Mouse (Mus musculus) forebrain, embryonic 12.5 days (tissue): Measurements from ENCODE around the gene Foxn3. TPM values are rescaled to one million over a fixed set of nuclear protein-coding genes. Genes with fewer than 3 reads are reported as not detected.

Experiments
- ATAC-seq: fragments of 200-750 bp; cut with Nextera tagmentation; 2 replicates; pipeline ENCODE4 v1.8.0; 2017; ENCODE audit warnings: moderate TSS enrichment; ENCODE audit not compliant: low FRiP score
- H3K27ac ChIP-seq: fragments of 300-500 bp; sonication (generic); 2 replicates; pipeline ENCODE4 v1.5.1; 2016; ENCODE audit warnings: mild to moderate bottlenecking
- H3K27me3 ChIP-seq: fragments of 300-500 bp; sonication (generic); 2 replicates; pipeline ENCODE4 v1.6.1; 2016; ENCODE audit warnings: mild to moderate bottlenecking
- H3K36me3 ChIP-seq: fragments of 300-500 bp; sonication (generic); replicated peaks from 2 replicates; pipeline ENCODE4 v1.6.1; 2016; ENCODE audit warnings: mild to moderate bottlenecking
- H3K4me1 ChIP-seq: fragments of 300-500 bp; sonication (generic); 2 replicates; pipeline ENCODE4 v1.6.1; 2016
- H3K4me2 ChIP-seq: fragments of 300-500 bp; sonication (generic); 2 replicates; pipeline ENCODE4 v1.6.1; 2016; ENCODE audit warnings: mild to moderate bottlenecking, moderate library complexity
- H3K4me3 ChIP-seq: fragments of 300-500 bp; sonication (generic); replicated peaks from 2 replicates; pipeline ENCODE4 v1.5.1; 2016; ENCODE audit warnings: mild to moderate bottlenecking
- H3K9ac ChIP-seq: fragments of 300-500 bp; sonication (generic); 2 replicates; pipeline ENCODE4 v1.6.1; 2016; ENCODE audit warnings: mild to moderate bottlenecking
- H3K9me3 ChIP-seq: fragments of 300-500 bp; sonication (generic); 2 replicates; pipeline ENCODE4 v1.6.1; 2016
- WGBS: fragments of 180-500 bp; shearing (Covaris S2); methylation state at CpG from one replicate; pipeline ENCODE4 v1.1.7; 2016; 5-methylcytosine and 5-hydroxymethylcytosine counted together
- polyA plus RNA-seq: library from polyadenylated mRNA; unstranded; fragments of >200 nt; fragmentation: Nextera tagmentation; extraction: Ambion mirVana; gene quantifications from 2 replicates; pipeline ENCODE4 v1.2.1, GENCODE M21; 2016

The Foxn3 gene
- polyA plus RNA-seq, 1 experiment from 2014 or later: 84.6 TPM

DNA sequence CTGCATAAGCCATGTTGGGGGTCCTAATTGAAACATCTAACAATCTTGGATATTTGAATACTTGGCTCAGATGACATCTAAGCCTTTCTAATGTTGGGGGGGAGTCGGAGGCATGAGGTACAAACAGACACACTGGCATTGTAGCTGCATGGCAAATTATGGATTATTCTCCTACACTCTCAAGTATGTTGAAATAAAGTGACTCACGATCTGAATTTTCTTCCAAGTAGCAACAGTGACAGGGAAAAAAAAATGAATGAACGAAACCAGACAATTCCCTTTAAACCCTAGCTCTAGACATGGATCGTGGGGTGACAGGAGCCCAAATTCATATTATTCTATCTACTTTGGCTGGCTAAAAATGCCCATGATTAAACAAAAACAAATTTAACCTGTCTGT lies 178.3 kb downstream of the Foxn3 start:
- H3K4me3 ChIP-seq: no peak overlapping the region
- 89% methylated on average over 4 of the region's 4 CpGs for WGBS
- H3K9me3 ChIP-seq: peaks cover 4% of the 10 kb centered on the region; the same call in 1 of the 2 replicates
- no peak overlapping the region for H3K4me2 ChIP-seq
- no peak overlapping the region for H3K27ac ChIP-seq
- H3K27me3 ChIP-seq: no peaks in the 10 kb centered on the region
- peaks cover 46% of the 10 kb centered on the region for H3K36me3 ChIP-seq
- H3K4me1 ChIP-seq: peaks cover 29% of the 10 kb centered on the region
- H3K9ac ChIP-seq: no peak overlapping the region
- no peak for ATAC-seq

DNA sequence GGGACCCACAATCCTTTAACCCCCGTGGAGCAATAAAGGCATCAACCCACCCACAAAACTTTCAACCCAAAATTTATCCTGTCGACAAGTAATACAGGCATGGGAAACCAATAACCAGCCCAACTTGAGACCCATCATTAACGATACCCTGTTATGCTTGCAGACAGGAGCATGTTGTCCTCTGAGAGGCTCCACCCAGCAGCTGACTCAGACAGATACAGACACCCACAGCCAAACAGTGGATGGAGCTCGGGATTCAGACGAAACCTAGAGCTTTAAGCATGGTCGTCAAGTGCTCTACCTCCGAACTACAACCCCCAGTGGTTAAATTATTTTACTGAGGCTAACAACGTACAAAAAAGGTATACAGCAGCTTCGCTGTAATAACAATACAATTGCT lies 182.1 kb downstream of the Foxn3 start:
- Histone ChIP-seq H3K4me2 (no peak overlapping the region), H3K9me3 (peaks cover 4% of the 10 kb centered on the region; the same call in 1 of the 2 replicates), H3K27me3 (no peaks in the 10 kb centered on the region), H3K9ac (no peak overlapping the region), H3K27ac (no peak overlapping the region), H3K4me3 (no peak overlapping the region), H3K36me3 (peaks cover 33% of the 10 kb centered on the region), H3K4me1 (peaks cover 55% of the 10 kb centered on the region)
- WGBS: 92% methylated on average over 9 of the region's 9 CpGs
- no peak for ATAC-seq

DNA sequence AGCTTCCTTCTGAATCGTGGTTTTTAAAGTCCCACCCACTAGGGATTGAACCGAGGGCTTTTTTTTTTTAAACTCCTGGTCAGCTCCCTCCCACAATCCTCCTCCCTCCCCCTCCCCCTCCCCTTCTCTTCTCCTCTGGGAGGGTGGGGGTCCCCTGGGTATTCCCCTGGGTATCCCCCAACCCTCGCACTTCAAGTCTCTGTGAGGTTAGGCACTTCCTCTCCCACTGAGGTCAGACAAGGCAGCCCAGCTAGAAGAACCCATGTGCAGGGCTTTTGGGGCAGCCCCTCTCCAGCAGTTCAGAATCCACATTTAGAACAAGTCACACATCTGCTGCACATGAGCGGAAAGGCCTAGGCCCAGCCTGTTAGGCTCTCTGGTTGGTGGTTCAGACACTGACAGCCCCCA lies 182.5 kb downstream of the Foxn3 start:
- peaks cover 53% of the 10 kb centered on the region for H3K4me1 ChIP-seq

DNA sequence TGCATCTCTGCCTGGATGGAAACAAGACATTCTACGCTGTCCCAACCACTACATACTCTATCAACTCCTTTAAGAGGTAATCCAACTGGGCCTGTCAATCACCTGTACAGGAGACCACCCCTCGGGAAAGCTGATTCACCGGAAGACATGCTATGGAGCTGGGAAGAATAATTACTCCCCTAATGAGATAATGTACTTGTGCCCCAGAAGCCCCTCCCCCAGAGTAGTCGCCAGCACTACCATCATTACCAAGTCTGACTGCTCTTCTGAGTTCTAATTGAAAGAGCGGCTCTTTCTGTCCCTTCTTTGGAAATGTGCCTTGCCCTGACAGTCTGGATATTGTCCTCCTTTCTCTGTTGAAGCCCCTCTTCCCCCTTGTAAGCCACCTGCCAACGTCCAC lies 183.3 kb downstream of the Foxn3 start:
- H3K9ac ChIP-seq: no peak overlapping the region
- H3K9me3 ChIP-seq: peaks cover 4% of the 10 kb centered on the region; the same call in 1 of the 2 replicates
- 39% methylated on average over 6 of the region's 6 CpGs for WGBS
- H3K4me1 ChIP-seq: peaks cover 57% of the 10 kb centered on the region
- H3K27ac ChIP-seq: 0 out of 2 replicates have a peak overlapping the region, but pooled peaks have one; percentile 59
- ATAC-seq: 0 out of 2 replicates have a peak, but pooled peaks have one; percentile 51
- no peak overlapping the region for H3K4me3 ChIP-seq
- H3K36me3 ChIP-seq: peaks cover 30% of the 10 kb centered on the region
- H3K27me3 ChIP-seq: no peaks in the 10 kb centered on the region
- no peak overlapping the region for H3K4me2 ChIP-seq

More for the DNA sequence above, 182.5 kb downstream of the Foxn3 start:
- peaks cover 4% of the 10 kb centered on the region; the same call in 1 of the 2 replicates for H3K9me3 ChIP-seq
- 61% methylated on average over 4 of the region's 4 CpGs for WGBS
- no peak overlapping the region for H3K4me2 ChIP-seq
- H3K27me3 ChIP-seq: no peaks in the 10 kb centered on the region
- no peak for ATAC-seq
- H3K27ac ChIP-seq: no peak overlapping the region
- H3K36me3 ChIP-seq: peaks cover 30% of the 10 kb centered on the region
- no peak overlapping the region for H3K4me3 ChIP-seq
- no peak overlapping the region for H3K9ac ChIP-seq

DNA sequence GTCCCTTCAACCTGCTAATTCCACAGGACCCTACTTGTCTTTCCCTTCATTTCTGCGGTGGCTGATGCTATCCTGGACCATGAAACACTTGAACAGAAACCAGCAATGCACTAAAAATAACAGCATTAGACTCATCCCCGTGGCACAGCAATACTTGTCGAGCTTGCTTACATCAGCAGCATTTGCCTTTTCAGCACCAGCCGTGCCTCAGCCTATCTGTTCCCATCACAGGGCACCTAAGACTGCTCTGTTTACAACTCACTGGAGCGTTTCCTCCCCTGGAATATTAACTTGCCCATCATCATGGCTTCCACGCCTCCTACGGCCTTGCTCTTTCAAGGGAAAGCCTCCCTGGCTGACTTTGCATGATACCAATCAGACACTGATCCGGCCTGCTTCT lies 185.1 kb downstream of the Foxn3 start:
- peaks cover 4% of the 10 kb centered on the region; the same call in 1 of the 2 replicates for H3K9me3 ChIP-seq
- H3K4me3 ChIP-seq: no peak overlapping the region
- peaks cover 55% of the 10 kb centered on the region for H3K4me1 ChIP-seq
- H3K4me2 ChIP-seq: no peak overlapping the region
- 0 out of 2 replicates have a peak overlapping the region, but pooled peaks have one; percentile 46 for H3K27ac ChIP-seq
- no peaks in the 10 kb centered on the region for H3K27me3 ChIP-seq
- H3K36me3 ChIP-seq: peaks cover 44% of the 10 kb centered on the region
- ATAC-seq: no peak
- H3K9ac ChIP-seq: no peak overlapping the region
- 87% methylated on average over 8 of the region's 8 CpGs for WGBS

DNA sequence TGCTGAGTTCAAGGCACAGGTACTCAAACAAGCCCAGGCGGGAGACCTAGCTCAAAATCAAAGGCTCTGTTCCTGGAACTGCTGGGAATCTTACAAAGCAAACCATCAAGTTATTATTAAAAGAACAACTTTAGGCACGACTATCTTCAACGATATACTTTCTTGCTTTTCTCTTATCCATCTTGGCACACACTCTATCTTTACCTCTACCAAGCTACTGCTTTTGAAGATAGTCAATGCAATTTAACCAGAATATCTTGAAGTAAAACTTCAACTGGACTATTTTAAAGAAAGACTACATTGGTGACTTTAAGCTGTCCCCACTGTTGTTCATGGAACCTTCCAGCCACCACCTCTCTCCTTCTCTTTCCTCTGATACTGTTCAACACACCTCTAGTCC lies 185.7 kb downstream of the Foxn3 start:
- Histone ChIP-seq H3K36me3 (peaks cover 44% of the 10 kb centered on the region), H3K4me1 (peaks cover 55% of the 10 kb centered on the region), H3K4me2 (no peak overlapping the region), H3K4me3 (no peak overlapping the region), H3K9me3 (0 out of 2 replicates have a peak, but pooled peaks cover 1% of the 10 kb centered on the region), H3K9ac (no peak overlapping the region), H3K27ac (no peak overlapping the region), H3K27me3 (no peaks in the 10 kb centered on the region)
- 80% methylated on average over 3 of the region's 3 CpGs for WGBS
- no peak for ATAC-seq

DNA sequence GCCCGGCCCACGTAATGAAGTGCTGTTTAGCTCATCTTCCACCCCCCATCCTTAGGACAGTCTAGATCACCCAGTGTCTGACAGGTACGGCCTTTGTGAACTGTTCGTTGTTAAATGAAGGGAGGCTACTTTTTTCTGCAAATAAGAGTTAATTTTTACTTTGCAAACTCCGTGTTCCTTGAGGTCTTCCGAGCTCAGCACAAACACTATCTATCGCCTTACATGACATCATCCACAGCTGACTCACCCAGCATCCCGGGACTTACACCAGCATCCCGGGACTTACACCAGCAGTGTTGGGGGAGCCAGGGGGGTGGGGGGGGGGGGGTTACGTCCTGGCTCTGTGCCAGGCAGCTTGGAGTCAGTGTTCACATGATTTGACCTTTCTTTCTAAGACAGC lies 186.3 kb downstream of the Foxn3 start:
- Histone ChIP-seq H3K4me3 (no peak overlapping the region), H3K9ac (no peak overlapping the region), H3K4me2 (no peak overlapping the region), H3K4me1 (peaks cover 55% of the 10 kb centered on the region), H3K27ac (no peak overlapping the region), H3K27me3 (no peaks in the 10 kb centered on the region), H3K9me3 (no peaks in the 10 kb centered on the region), H3K36me3 (peaks cover 40% of the 10 kb centered on the region)
- WGBS: 91% methylated on average over 10 of the region's 10 CpGs
- ATAC-seq: no peak

DNA sequence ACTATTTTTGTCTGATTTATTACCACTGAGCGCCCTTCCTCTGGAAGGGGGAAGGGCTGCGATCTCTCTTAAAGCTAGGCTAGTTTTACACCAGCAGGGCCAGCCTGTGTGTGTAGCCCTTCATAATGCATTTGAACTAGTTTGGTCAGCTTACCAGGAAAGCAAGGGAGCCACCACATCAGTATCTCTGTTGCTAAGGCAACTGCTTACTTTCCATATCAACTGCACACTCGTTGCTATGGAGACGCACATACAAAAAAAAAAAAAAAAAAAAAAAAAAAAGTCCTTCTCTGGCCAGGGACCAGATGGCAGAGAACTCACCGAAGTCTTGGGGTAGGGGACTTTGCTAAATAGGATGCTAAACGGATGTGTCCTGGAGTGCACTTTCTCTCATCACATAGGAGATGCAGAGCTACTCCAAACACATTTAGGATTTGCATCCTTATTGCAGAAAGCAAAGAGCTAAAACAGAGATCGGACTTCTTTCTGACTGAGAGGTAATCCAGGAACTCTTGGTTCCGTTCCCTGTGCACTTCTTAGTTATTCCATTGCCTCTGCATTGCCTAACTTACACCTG lies 187.4 kb downstream of the Foxn3 start:
- H3K27me3 ChIP-seq: no peaks in the 10 kb centered on the region
- no peaks in the 10 kb centered on the region for H3K9me3 ChIP-seq
- peaks cover 51% of the 10 kb centered on the region for H3K4me1 ChIP-seq
- H3K36me3 ChIP-seq: peaks cover 29% of the 10 kb centered on the region
- 80% methylated on average over 8 of the region's 8 CpGs for WGBS
- H3K4me2 ChIP-seq: no peak overlapping the region
- H3K4me3 ChIP-seq: no peak overlapping the region
- peak; percentile 45; the same call in 1 of the 2 replicates for ATAC-seq
- H3K27ac ChIP-seq: no peak overlapping the region; the same call in 1 of the 2 replicates
- no peak overlapping the region for H3K9ac ChIP-seq

DNA sequence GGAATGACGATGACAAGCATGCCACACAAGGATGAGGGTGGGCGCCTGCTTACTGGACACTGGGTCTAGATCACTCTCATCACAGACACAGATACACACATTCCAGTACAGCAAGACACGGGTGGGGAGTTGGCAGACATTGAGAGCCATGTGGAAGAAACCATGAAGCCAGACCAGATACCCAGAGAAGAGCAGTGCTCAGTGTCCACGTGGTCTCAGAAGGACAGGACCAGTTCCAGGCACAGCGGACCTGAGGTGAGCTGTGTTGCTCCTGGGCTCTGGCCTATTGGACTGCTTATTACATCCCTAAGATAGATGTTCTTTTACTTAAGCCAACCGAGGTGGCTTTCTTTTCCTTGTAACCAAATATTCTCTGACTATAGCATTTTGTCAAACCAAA lies 188.0 kb downstream of the Foxn3 start:
- H3K36me3 ChIP-seq: peaks cover 28% of the 10 kb centered on the region
- H3K27me3 ChIP-seq: no peaks in the 10 kb centered on the region
- WGBS: 91% methylated on average over 6 of the region's 6 CpGs
- H3K27ac ChIP-seq: no peak overlapping the region; the same call in 1 of the 2 replicates
- H3K9me3 ChIP-seq: no peaks in the 10 kb centered on the region
- no peak overlapping the region for H3K9ac ChIP-seq
- no peak overlapping the region for H3K4me2 ChIP-seq
- peaks cover 54% of the 10 kb centered on the region for H3K4me1 ChIP-seq
- no peak for ATAC-seq
- no peak overlapping the region for H3K4me3 ChIP-seq

DNA sequence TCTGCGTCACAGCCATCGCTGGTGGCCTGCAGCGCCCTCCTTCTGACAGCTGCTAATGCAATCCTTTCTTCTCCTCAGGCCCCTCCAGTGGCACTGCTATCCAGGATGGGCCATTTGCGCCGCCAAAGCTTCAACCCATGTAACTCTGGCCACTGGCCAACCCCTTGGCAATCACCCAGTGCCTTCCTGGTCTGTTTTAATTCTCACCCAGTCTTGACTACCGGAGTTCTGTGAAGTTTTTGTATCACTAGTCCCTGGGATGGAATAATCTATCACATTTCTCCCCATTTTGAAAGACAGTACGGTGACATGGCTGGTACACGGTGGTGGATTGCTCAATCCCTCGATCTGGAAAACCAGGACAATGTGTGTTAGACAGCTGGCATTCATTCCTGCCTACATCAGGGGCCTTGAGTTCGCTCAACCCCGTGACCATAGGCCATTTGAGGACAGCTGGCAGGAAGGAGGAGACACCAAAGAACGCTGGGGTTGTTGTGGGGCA lies 189.2 kb downstream of the Foxn3 start:
- no peak; the same call in 1 of the 2 replicates for ATAC-seq
- Histone ChIP-seq H3K27ac (no peak overlapping the region; the same call in 1 of the 2 replicates), H3K9ac (no peak overlapping the region), H3K4me1 (peaks cover 55% of the 10 kb centered on the region), H3K36me3 (peaks cover 28% of the 10 kb centered on the region), H3K4me3 (no peak overlapping the region), H3K4me2 (no peak overlapping the region), H3K27me3 (no peaks in the 10 kb centered on the region), H3K9me3 (no peaks in the 10 kb centered on the region)
- 88% methylated on average over 12 of the region's 12 CpGs for WGBS

DNA sequence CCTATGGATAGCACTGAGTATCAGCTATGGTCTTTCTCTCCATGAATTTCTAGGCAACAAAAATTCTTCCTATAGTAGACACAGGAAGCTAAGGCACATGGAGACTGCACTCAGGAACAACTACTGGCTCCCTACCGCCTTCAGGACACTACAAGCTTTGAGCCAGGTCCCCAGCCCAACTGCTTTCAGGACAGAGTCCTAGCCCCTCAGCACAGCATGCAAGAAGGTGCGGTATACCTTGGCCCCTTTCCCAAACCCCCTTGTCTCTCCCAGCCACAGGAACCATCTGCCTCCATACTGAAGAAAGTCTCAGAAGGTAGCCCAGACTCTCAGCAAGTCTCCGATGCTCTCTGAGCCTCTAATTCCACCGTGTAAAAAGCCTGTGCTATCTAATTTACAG lies 189.8 kb downstream of the Foxn3 start:
- H3K4me1 ChIP-seq: peaks cover 53% of the 10 kb centered on the region
- no peak for ATAC-seq
- H3K9ac ChIP-seq: no peak overlapping the region
- no peak overlapping the region for H3K4me2 ChIP-seq
- H3K4me3 ChIP-seq: no peak overlapping the region
- no peaks in the 10 kb centered on the region for H3K27me3 ChIP-seq
- peaks cover 28% of the 10 kb centered on the region for H3K36me3 ChIP-seq
- H3K9me3 ChIP-seq: no peaks in the 10 kb centered on the region
- H3K27ac ChIP-seq: no peak overlapping the region; the same call in 1 of the 2 replicates
- 84% methylated on average over 4 of the region's 4 CpGs for WGBS

DNA sequence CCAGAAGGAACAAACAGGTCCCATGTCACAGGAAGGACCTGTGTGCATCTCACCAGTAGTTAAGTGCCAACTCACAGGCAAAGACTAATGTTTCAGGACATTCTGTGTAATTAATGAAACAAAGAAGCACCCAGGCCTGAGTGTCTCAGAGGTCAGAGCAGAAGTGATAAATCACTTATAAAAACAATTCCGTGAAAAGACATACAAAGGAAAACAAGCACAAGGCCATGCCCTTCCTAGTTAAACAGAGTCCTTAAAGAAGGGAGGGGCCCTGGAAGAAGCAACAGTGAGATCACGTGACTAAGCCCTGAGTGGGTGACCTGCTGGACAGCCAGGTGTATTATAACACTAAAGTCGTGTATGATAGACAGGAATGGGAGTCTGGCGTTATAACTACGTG lies 191.9 kb downstream of the Foxn3 start:
- no peak overlapping the region for H3K9ac ChIP-seq
- H3K9me3 ChIP-seq: no peaks in the 10 kb centered on the region
- no peak overlapping the region for H3K27ac ChIP-seq
- WGBS: 83% methylated on average over 5 of the region's 5 CpGs
- no peak overlapping the region for H3K4me2 ChIP-seq
- H3K4me1 ChIP-seq: peaks cover 41% of the 10 kb centered on the region
- H3K4me3 ChIP-seq: no peak overlapping the region
- ATAC-seq: no peak
- no peaks in the 10 kb centered on the region for H3K27me3 ChIP-seq
- peaks cover 28% of the 10 kb centered on the region for H3K36me3 ChIP-seq

DNA sequence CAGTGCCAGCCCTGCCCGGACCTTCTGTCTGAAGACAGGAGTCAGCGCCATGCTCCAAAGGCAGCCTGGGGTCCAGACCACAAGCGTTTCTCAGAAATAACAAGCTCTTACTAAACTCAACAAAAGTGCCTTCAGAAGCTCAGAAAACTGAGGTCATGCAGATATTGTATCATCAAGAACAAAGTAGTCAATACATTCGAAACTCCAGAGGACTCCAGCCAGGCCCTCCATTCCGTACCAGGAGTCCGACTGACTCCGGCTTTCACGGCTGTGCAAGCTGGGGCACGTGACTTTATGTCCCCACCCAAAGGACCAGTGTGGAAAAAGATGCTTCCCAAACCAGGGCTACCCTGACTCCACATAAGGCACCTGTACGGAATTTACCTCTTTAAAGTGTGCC lies 195.1 kb downstream of the Foxn3 start:
- Histone ChIP-seq H3K9me3 (no peaks in the 10 kb centered on the region), H3K4me3 (no peak overlapping the region), H3K27ac (no peak overlapping the region), H3K4me1 (peaks cover 35% of the 10 kb centered on the region), H3K27me3 (no peaks in the 10 kb centered on the region), H3K4me2 (no peak overlapping the region), H3K36me3 (0 out of 2 replicates have a peak, but pooled peaks cover 7% of the 10 kb centered on the region), H3K9ac (no peak overlapping the region)
- ATAC-seq: no peak
- WGBS: 94% methylated on average over 10 of the region's 10 CpGs
